Mouse (Mus musculus): Measurements from ENCODE around the gene Prkar2b. TPM values are rescaled to one million over a fixed set of nuclear protein-coding genes. Genes with fewer than 3 reads are reported as not detected.
A peak's percentile ranks its signal among the peaks of the same experiment; 100 is the strongest.
"Not testable (repeated sequence)": the region's sequence is repeated elsewhere in the genome, so short reads cannot be mapped to it uniquely, and the experiment has no call there.

Gene Prkar2b
- polyA plus RNA-seq, 1 experiment from 2014 or later = 123 TPM

DNA sequence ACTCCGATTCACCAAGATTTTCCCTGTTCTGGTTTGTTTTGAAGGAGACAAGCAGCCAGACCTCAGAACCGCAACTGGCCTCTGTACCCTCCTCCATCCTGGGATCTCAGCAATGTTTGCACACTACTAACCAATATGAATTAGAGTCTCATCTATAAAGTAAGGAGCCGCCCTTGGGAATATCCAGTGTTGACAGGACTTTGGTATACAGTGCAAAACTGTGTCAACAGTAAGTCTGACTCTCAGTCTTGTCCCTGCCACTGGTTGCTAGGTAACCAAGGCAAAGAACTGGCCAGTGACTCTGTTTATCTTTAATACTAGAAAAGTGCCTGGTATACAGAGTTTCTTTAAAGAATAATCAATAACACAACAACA is 42.7 kb downstream of the Prkar2b start:
- Histone ChIP-seq H3K9me3 (ENCODE audit: control insufficient read depth, low read length) (no peaks in the 10 kb centered on the region), H3K27ac (ENCODE audit: low read depth, low read length) (no peak overlapping the region), H3K4me1 (ENCODE audit: control insufficient read depth, insufficient read depth, low read depth, low read length) (peaks cover 7% of the 10 kb centered on the region), H3K27me3 (replicated peaks; ENCODE audit: control insufficient read depth, insufficient read depth, low read length) (no peaks in the 10 kb centered on the region), H3K9ac (ENCODE audit: low read depth, low read length) (no peak overlapping the region), H3K36me3 (ENCODE audit: control insufficient read depth, insufficient read depth, low read length) (no peaks in the 10 kb centered on the region), H3K4me2 (ENCODE audit: low read length) (no peak overlapping the region), H3K4me3 (ENCODE audit: low read length) (no peak overlapping the region)
- ATAC-seq = no peak
- WGBS = 78% methylated on average over 3 of the region's 3 CpGs

DNA sequence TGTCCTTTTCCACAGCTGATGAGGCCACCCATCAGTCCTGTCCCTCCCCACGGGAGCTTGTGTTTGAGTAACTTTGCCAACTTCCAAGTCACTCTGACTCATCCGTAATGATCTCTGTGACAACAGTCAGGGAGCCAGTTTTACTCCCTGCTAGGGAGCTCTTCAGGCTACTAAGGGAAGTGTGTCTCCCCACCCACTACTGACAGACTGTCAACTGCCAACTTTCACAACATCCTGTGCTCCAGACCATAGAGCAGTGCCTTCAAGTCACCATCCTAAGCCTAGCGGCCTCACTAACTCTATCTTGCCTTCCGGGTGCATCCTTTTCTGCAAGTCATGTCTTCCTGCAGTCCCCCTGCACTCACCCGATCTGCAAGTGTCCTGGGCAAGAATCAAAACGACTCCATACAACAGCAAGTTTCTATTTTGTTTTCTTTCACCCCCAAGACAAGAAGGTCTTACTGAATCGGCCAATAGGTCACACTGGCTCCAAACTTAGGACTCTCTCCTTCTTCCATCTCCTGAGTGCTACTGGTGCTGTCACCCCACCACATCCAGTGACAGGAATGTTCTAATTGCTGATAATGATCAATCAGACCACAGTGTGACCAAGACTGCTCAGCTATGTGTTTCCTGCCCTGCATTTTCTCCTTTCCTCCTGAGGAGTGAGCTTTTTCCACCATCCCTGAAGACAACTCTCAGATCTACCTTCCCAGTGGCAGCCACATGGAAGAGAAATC is 43.3 kb downstream of the Prkar2b start:
- no peak overlapping the region for H3K9ac ChIP-seq (ENCODE audit: low read depth, low read length)
- WGBS = 75% methylated on average over 7 of the region's 7 CpGs
- no peak overlapping the region for H3K4me2 ChIP-seq (ENCODE audit: low read length)
- H3K27ac ChIP-seq (ENCODE audit: low read depth, low read length) = no peak overlapping the region
- H3K4me1 ChIP-seq (ENCODE audit: control insufficient read depth, insufficient read depth, low read depth, low read length) = peaks cover 7% of the 10 kb centered on the region
- ATAC-seq = no peak
- no peak overlapping the region for H3K4me3 ChIP-seq (ENCODE audit: low read length)
- no peaks in the 10 kb centered on the region for H3K36me3 ChIP-seq (ENCODE audit: control insufficient read depth, insufficient read depth, low read length)
- no peaks in the 10 kb centered on the region for H3K9me3 ChIP-seq (ENCODE audit: control insufficient read depth, low read length)
- H3K27me3 ChIP-seq (replicated peaks; ENCODE audit: control insufficient read depth, insufficient read depth, low read length) = no peaks in the 10 kb centered on the region

DNA sequence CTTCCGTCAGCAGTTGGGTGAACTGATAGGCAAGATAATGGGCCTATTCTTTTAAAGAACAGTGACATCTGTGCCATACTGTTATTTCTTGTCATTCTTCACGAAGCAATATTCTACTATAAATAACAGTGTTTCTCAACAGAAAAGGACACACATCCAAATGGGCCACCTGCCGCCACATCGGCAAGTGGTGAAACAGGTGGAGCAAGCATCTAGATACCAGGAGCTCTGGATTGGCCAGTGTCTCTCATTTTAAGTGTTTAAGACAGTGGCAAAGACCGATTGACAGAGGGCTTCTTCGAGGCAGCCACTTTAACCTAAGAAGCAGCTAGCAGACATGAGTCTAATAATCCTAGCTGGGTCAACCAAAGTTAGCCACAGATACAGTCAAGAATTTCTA is 44.6 kb downstream of the Prkar2b start:
- no peak for ATAC-seq
- H3K36me3 ChIP-seq (ENCODE audit: control insufficient read depth, insufficient read depth, low read length) = no peaks in the 10 kb centered on the region
- H3K9me3 ChIP-seq (ENCODE audit: control insufficient read depth, low read length) = no peaks in the 10 kb centered on the region
- no peak overlapping the region for H3K4me2 ChIP-seq (ENCODE audit: low read length)
- WGBS = 75% methylated on average over 6 of the region's 6 CpGs
- no peak overlapping the region for H3K4me3 ChIP-seq (ENCODE audit: low read length)
- no peak overlapping the region for H3K9ac ChIP-seq (ENCODE audit: low read depth, low read length)
- no peaks in the 10 kb centered on the region for H3K27me3 ChIP-seq (replicated peaks; ENCODE audit: control insufficient read depth, insufficient read depth, low read length)
- no peak overlapping the region for H3K27ac ChIP-seq (ENCODE audit: low read depth, low read length)
- H3K4me1 ChIP-seq (ENCODE audit: control insufficient read depth, insufficient read depth, low read depth, low read length) = peaks cover 7% of the 10 kb centered on the region

DNA sequence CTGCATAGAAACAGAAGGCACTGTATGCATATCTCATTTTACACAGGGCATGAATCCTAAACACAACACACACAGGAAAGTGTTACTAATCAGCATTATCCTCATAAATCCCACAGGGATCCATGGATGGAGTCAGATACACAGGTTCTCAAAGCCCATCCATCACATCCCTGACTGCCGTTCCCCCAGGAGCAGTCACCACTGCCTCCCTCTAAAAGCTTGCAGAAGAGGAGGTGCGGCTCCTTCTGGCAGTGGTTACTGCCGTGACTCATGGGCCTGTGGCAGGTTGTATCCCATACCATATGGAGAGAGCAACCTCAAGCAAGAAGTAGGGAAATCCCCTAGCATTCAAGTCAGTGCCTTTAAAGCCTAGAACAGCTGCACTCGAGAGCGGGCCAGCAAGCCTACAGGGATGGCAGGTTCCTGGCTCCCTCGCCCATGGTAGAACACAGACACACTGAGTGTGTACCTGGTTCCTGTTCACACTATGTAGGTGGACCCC is 45.8 kb downstream of the Prkar2b start:
- Histone ChIP-seq H3K4me3 (ENCODE audit: low read length) (no peak overlapping the region), H3K4me1 (ENCODE audit: control insufficient read depth, insufficient read depth, low read depth, low read length) (peaks cover 7% of the 10 kb centered on the region), H3K27me3 (replicated peaks; ENCODE audit: control insufficient read depth, insufficient read depth, low read length) (no peaks in the 10 kb centered on the region), H3K9me3 (ENCODE audit: control insufficient read depth, low read length) (no peaks in the 10 kb centered on the region), H3K27ac (ENCODE audit: low read depth, low read length) (0 out of 2 replicates have a peak overlapping the region, but pooled peaks have one; percentile 24), H3K9ac (ENCODE audit: low read depth, low read length) (no peak overlapping the region), H3K4me2 (ENCODE audit: low read length) (no peak overlapping the region), H3K36me3 (ENCODE audit: control insufficient read depth, insufficient read depth, low read length) (no peaks in the 10 kb centered on the region)
- peak; percentile 62 for ATAC-seq
- 31% methylated on average over 6 of the region's 6 CpGs for WGBS

DNA sequence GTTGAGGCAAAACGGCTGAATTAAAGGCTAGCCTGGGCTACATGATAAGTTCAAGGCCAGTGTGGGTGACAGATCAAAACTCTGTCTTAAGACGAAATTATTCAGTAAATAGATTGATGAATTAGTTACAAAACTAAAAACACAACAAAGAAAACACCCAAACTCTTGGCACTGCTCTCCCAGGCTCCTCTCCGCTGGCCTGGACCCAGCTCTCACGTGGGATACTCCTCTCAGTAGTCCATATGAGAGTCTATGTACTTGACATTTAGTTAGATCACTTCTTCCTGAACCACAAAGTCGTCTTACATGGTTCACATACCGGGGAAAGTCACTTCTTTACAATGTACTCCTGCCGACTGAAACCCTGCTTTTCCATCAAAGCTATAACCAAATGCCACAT is 46.3 kb downstream of the Prkar2b start:
- H3K9me3 ChIP-seq (ENCODE audit: control insufficient read depth, low read length) = no peaks in the 10 kb centered on the region
- 63% methylated on average over 7 of the region's 7 CpGs for WGBS
- no peak overlapping the region for H3K27ac ChIP-seq (ENCODE audit: low read depth, low read length)
- H3K27me3 ChIP-seq (replicated peaks; ENCODE audit: control insufficient read depth, insufficient read depth, low read length) = no peaks in the 10 kb centered on the region
- H3K4me3 ChIP-seq (ENCODE audit: low read length) = no peak overlapping the region
- H3K4me1 ChIP-seq (ENCODE audit: control insufficient read depth, insufficient read depth, low read depth, low read length) = peaks cover 7% of the 10 kb centered on the region
- no peak for ATAC-seq
- H3K4me2 ChIP-seq (ENCODE audit: low read length) = no peak overlapping the region
- H3K9ac ChIP-seq (ENCODE audit: low read depth, low read length) = no peak overlapping the region
- no peaks in the 10 kb centered on the region for H3K36me3 ChIP-seq (ENCODE audit: control insufficient read depth, insufficient read depth, low read length)

DNA sequence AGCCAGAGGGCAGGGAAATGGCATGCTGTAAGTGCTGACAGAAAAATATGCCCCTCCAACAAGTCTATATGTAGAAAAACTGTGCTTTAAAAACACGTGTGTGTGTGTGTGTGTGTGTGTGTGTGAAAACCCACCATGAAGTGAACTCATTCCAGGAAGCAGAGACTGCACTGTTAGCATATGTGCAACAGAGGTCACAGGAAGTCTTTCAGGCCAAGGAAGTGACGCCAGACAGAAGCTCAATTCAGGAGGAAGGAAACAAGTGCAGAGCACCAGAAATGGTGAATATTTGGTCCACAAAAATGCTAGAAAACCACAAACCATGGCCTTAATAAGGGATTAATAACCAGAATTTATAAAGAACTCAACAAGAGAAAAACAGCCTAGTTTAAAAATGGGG is 48.9 kb downstream of the Prkar2b start:
- 78% methylated on average over 2 of the region's 2 CpGs for WGBS
- Histone ChIP-seq H3K4me2 (ENCODE audit: low read length) (no peak overlapping the region), H3K4me3 (ENCODE audit: low read length) (no peak overlapping the region), H3K9ac (ENCODE audit: low read depth, low read length) (no peak overlapping the region), H3K9me3 (ENCODE audit: control insufficient read depth, low read length) (no peaks in the 10 kb centered on the region), H3K27ac (ENCODE audit: low read depth, low read length) (no peak overlapping the region), H3K27me3 (replicated peaks; ENCODE audit: control insufficient read depth, insufficient read depth, low read length) (no peaks in the 10 kb centered on the region), H3K4me1 (ENCODE audit: control insufficient read depth, insufficient read depth, low read depth, low read length) (peaks cover 7% of the 10 kb centered on the region), H3K36me3 (ENCODE audit: control insufficient read depth, insufficient read depth, low read length) (no peaks in the 10 kb centered on the region)
- ATAC-seq = no peak

DNA sequence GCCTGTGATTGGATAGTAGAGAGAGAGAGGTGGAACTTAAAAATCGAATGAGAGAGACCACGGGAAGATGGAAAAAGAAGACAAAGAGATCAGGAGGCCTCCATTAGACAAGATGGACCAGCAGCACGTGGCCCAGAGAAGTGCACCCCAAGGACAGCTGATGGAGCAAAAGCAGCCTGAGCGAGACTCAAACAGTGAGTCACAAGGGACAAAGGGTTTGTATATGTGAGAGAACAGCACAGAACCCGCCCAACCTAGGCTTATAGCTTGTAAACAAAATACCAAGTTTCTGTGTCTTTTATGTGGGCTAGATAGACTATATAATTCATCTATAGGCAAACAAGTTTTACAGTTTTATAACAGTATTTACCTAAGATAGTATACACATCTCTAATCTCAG is 50.0 kb downstream of the Prkar2b start:
- ATAC-seq = no peak
- Histone ChIP-seq H3K4me2 (ENCODE audit: low read length) (no peak overlapping the region), H3K36me3 (ENCODE audit: control insufficient read depth, insufficient read depth, low read length) (no peaks in the 10 kb centered on the region), H3K9ac (ENCODE audit: low read depth, low read length) (no peak overlapping the region), H3K4me3 (ENCODE audit: low read length) (no peak overlapping the region), H3K27me3 (replicated peaks; ENCODE audit: control insufficient read depth, insufficient read depth, low read length) (no peaks in the 10 kb centered on the region), H3K4me1 (ENCODE audit: control insufficient read depth, insufficient read depth, low read depth, low read length) (peaks cover 4% of the 10 kb centered on the region; the same call in 1 of the 2 replicates), H3K27ac (ENCODE audit: low read depth, low read length) (no peak overlapping the region), H3K9me3 (ENCODE audit: control insufficient read depth, low read length) (no peaks in the 10 kb centered on the region)
- WGBS = 93% methylated on average over 5 of the region's 5 CpGs

DNA sequence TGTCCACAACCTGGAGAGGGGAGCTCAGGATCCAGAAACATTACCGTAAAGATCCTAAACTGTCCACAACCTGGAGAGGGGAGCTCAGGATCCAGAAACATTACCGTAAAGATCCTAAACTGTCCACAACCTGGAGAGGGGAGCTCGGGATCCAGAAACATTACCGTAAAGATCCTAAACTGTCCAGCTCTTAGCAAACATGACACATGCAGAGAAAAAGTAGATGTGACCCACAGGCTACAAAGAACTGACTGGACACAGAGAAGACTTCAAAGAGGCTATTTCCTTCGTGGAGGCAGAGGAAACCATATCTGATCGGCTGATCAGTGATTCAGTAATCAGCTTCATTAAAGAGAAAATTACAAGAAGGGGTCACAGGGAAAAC is 51.1 kb downstream of the Prkar2b start:
- 57% methylated on average over 5 of the region's 6 CpGs for WGBS
- H3K36me3 ChIP-seq (ENCODE audit: control insufficient read depth, insufficient read depth, low read length); H3K4me2 ChIP-seq (ENCODE audit: low read length); H3K9me3 ChIP-seq (ENCODE audit: control insufficient read depth, low read length); H3K4me3 ChIP-seq (ENCODE audit: low read length); ATAC-seq; H3K9ac ChIP-seq (ENCODE audit: low read depth, low read length); H3K4me1 ChIP-seq (ENCODE audit: control insufficient read depth, insufficient read depth, low read depth, low read length); H3K27me3 ChIP-seq (replicated peaks; ENCODE audit: control insufficient read depth, insufficient read depth, low read length); H3K27ac ChIP-seq (ENCODE audit: low read depth, low read length): not testable (repeated sequence)

DNA sequence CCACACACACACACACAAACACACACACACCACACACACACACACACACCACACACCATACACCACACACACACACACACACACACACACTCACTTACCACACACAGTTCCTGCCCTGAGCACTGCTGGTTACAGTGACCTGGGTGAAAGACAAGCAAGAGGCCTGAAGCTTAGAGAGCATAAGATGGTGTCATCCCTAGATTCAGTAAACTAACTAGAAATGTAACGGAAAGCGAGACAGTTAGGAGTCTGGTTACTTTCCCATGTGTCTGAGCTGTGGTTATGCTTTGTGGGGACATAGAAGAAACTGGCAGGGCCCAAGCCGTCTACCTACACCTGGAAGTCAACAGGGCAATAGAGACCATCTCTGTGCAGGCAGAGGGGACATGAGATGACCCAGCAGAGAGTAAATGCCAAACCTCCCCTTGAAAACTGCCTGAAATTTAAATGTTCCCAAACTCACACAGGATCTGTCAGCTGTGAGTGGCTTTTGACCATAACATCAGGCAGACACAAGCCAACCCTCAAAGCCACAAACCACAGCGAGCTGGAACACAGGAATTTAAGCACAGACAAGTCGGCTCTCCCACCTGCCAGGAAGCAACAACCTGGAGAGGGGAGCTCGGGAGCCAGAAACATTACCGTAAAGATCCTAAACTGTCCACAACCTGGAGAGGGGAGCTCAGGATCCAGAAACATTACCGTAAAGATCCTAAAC is 51.7 kb downstream of the Prkar2b start:
- Histone ChIP-seq H3K9me3 (ENCODE audit: control insufficient read depth, low read length) (no peaks in the 10 kb centered on the region; the same call in 1 of the 2 replicates), H3K4me3 (ENCODE audit: low read length) (no peak overlapping the region), H3K4me1 (ENCODE audit: control insufficient read depth, insufficient read depth, low read depth, low read length) (no peaks in the 10 kb centered on the region), H3K27ac (ENCODE audit: low read depth, low read length) (no peak overlapping the region), H3K27me3 (replicated peaks; ENCODE audit: control insufficient read depth, insufficient read depth, low read length) (no peaks in the 10 kb centered on the region), H3K36me3 (ENCODE audit: control insufficient read depth, insufficient read depth, low read length) (no peaks in the 10 kb centered on the region), H3K4me2 (ENCODE audit: low read length) (no peak overlapping the region), H3K9ac (ENCODE audit: low read depth, low read length) (no peak overlapping the region)
- ATAC-seq = no peak
- WGBS = 30% methylated on average over 8 of the region's 8 CpGs
